Mouse (Mus musculus) liver (tissue): Measurements from ENCODE around the gene Rrbp1.

ENCODE experiments used
- DNase-seq: peaks from one replicate; pipeline ENCODE4 v3.0.0-alpha.2; 2020; ENCODE audit warnings: mixed read lengths

Gene Rrbp1

DNA sequence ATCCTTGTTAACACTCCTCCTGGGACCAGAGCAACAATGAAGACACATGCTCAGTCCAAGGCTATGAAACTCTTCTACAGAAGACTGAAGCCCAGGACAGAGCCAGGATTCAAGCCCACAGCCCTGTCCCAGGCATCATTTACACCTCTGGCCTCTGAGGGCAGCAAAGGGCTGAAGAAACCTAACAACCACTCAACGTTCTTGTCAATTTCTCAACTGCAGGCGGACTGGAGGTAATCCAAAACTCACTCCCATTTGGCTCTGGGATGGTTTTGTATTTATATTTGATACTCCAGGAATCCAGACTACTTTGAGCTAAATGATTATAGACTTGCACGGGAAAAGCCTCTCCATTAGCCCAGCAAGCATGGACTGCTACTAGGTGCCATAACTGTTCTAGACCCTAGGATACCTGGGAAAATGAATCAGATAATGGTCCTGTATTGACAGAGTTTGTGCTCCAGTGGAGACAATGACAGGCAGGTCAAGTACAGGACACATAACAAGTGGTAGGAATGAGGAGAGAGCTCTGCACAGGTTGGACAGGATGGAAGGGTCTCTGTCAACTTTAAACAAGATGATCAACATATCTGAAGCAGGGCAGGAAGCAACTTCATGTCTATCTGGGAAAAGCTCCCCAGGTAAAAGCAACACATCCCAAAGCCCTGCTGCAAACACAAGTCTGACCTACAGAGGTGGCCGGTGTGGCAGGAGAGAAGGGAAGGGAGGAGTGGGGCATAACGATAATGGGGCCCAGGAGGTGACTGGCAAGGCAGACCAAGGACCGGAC, 5.7 kb downstream of the Rrbp1 start:
- no peak for DNase-seq

DNA sequence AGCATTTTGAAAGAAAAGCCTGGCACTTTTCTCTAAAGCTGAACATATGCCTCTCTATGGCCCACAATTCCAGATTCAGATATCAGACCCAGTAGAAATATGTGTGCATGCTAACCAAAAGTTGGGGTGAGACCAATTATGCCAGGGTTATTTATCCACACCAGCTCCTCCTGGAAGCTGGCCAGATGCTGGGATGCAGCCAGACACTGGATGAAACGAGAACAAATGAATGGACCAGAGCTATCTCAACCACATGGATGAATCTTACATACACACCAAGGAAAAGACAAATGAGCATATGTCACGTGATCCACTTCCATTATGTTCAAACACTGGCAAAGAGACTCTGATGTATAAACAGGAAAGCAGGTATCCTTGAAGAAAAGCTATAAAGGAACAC, 7.5 kb downstream of the Rrbp1 start:
- no peak for DNase-seq

DNA sequence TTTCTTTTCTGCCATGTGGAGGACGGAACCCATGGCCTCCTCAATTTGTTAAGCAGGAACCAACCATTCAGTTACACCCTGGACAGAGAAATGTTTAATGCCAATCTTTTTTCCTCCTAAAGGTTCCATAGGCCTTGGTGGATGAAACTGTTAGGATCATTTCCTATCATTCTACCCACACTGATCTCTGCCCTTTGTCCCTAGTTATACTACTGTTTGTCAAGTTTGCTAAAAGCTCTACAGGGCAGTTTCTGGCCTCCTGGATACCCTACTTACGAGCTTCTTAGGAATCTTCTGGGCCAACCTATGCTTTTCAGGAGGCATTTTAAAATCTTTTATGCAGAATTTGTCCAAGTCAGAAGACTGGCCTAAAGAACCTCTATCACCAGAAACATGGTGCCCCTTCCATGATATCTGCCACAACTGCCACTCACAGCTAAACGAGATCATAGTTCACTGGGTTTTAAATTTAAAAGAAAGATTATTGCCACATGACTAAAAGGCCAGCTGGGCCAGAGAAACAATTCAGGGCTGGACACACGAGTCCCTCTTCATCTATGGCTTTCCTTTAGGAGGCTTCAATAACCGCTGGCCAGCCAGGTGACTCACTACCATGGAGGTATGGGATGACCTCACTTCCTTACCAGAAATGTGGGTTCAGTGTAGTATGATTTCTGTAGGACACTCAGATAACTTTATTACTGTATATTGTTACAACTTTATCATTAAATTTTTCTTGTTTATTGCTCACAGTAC, 8.7 kb downstream of the Rrbp1 start:
- DNase-seq: no peak

DNA sequence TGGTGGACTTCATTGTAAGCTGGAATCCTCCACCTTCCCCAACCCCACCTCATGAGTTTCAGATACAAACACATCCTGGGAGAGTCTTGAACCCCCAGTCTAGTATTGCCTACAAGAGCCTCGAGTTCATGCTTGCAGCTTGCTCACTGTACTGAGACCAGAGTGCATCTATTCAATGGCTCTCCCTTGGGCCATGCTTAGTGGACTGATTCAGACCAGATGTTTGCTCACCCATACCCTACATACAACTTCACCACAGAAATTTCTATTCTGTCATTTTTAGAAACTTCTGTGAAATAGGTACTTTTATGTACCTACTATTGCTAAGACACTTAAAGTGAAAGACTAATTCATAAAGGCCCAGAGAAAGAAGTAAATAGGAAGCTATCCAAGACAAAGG, 18.1 kb downstream of the Rrbp1 start:
- no peak for DNase-seq

DNA sequence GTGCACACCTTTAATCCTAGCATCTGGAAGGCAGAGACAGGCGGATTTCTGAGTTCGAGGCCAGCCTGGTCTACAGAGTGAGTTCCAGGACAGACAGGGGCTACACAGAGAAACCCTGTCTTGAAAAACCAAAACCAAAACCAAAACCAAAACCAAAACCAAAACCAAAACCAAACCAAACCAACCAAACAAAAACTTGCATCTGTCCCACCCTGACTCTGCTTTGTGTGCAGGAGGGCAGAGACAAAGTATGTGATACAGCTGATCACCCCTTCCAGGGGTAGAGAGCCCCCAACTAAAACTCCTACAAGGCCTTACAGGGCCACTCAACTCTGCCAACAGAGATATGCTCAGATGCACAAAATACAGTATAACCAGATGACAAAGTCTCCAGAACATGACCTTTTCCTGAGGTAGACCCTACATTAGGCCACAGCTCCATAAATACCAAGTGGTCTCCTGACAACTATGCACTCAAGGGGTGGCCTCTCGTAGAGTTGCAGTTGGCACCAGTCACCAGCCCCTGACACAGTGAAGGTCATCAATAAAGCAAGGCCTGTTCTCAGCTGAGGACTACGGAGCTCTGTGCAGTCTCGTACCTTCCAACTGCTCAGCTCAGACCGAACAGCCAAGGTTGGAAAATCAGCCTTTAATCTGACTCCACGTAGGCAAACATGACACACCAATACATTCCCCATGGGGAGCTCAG, 18.9 kb downstream of the Rrbp1 start:
- DNase-seq: no peak

DNA sequence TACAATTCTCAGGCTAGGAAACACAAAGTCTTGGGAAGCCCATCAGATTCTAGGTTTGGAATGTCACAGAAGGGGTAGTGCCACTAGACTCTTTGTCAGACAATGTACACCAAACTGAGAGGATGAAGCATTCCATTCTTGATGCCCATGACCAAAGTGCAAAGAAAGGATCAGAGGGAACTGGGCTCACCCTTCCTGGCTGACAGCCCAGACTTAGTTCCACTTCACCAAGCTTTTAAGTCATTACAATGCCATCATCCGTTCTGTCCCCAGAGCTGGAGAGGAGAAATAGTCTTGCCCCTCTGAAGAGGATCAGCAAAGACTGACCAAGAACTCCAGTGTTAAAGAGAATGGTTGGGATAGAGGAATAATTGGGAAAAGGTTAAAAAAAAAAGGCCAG, 20.1 kb downstream of the Rrbp1 start:
- no peak for DNase-seq

DNA sequence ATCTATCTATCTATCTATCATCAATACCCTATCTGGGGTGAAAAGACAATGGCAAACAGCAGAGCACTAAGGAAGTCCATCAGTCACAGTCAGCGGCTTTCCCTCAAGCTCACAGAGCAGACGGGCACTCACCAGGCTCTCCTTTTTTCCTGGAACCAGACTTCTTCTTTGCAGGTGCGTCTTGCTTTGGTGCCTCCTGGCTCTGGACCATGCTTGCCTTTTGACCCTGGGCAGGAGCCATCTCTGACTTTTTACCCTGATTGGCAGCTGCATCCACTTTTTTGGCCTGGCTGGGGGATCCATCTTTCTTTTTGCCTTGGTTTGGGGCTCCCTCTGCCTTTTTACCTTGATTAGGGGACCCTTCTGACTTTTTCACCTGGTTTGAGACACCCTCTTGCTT, 23.0 kb downstream of the Rrbp1 start:
- no peak for DNase-seq

DNA sequence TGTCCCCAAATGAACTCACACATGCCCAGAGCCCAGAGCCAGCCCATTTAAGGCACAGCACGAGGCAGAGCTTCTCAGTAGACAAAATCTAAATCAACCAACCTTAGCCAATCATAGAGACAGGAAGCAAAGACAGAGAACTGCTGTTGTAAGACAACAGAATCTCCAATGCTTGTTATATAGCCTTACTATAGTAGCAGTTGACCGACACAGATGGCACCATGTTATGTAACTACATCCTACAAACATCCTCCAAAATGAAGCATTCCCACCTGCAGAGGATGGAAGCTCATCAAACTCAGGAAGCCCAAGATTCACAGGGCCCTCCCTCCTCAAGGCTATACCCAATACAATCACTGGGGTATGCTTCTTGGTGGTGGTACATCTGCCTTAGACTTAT, 23.6 kb downstream of the Rrbp1 start:
- DNase-seq: no peak

DNA sequence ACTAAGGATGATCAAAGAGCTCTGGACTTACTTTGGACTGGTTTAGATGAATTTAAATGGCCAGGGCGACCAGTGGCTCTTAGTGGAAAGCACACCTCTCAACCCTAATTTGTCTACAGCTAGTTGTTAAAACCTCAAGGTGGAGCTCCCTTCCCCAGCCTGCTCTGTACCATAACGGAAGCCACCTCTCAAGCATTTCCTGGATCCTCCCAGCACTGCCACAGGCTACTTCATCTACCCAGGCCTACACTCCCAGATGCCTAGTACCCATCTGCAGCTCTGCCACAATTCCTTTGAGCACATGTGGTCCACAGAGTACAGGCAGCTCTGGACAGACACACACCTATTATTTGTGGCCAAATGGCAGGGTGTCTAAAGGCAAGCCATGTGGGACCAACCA, 27.6 kb downstream of the Rrbp1 start:
- no peak for DNase-seq

DNA sequence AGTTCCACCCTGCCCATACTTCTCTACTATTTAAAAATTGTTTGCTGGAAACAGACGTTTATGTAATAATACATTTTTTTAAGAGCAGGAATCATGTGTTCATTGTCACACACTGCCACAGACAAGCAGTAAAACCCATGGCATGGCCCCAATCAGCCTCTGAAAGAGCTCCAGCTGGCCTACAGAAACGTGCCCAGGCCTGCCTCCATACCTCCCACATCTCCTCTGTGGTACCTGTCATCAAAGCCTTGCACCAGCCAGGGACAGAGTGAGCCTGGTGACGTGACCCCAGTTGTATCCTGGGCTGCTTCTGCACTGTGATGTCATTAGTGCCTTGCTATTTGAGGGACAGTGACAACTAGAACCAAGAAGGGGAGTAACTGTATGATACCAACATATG, 28.2 kb downstream of the Rrbp1 start:
- no peak for DNase-seq

DNA sequence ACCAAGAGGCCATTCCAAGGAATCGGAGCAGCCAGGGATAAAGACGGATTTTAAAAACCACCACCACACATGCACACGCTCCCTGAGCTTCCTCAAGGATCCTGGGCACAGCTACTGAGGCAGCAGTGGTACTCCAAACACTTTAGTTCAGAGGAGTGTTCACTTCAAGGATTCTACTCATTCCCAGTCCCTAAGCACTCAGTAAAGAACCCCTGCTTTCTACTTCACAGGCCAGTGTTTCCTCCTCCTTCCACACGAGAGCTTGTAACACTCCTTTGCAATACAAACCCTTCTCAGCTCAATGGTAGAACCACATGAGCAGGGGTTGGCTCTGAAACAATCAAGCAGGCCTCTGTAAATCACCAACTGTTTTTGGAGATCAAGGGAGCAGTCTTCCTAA, 28.9 kb downstream of the Rrbp1 start:
- DNase-seq: no peak

DNA sequence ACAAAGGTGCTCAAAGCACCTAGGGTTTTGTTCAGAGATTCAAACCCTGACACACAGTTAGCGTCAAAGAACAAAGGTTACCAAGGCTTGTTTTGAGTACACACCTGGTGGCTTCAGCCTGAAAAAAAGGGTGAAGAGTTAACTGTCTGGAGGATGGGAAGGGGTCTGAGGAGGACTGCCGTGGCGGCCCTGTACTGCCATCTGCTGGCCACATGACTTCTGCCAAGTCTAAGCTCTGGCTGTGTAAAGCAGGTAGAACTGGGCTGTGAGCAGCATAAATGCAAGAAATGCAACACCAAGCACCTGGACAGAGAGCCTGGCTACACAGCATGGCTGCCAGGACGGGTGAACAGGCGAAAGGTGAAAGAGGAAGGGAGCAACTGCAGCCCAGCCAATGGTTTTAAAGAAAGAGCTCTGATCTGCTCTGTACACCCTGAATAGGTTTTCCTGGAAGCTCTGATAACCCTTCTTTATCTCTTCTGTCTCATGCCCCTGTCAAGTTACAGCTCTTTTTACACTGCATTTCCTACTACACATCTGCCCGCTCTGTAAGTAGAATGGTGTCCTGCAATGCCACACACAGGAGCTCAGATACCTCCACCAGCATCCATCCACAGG, 30.2 kb downstream of the Rrbp1 start:
- peak; percentile 73 for DNase-seq

DNA sequence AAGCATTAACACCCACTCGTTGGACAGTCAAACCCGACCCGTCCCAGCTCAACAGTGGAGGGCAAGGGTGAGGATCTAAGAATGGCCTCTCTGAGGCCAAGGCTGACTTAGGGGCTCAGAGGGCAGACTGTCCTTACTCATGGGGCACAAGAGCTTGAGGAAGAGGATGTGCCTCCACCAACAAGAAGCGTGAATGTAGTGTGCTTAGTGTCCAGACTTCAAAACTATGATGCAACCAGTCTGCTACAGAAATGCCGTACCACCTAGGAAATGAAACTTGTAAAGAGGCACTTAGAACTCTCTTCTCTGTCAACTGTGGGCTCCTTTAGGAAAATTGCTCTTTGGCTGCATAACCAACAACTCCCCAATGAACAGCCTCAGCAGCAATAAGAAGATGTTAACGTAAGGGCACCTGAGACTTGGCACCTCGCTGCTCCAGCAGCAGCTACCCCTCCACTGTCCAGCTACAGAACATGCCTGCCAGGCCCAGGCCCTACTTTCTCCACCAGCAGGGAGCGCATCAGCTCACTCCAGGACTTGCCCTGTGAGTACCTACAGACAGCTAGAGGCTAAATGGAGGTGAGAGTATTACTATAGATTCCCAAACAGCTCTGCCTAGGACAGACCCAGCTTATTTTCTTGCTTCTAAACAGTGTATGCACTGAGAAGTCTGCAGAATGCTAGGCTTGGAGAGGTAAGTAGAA, 32.5 kb downstream of the Rrbp1 start:
- DNase-seq: no peak

DNA sequence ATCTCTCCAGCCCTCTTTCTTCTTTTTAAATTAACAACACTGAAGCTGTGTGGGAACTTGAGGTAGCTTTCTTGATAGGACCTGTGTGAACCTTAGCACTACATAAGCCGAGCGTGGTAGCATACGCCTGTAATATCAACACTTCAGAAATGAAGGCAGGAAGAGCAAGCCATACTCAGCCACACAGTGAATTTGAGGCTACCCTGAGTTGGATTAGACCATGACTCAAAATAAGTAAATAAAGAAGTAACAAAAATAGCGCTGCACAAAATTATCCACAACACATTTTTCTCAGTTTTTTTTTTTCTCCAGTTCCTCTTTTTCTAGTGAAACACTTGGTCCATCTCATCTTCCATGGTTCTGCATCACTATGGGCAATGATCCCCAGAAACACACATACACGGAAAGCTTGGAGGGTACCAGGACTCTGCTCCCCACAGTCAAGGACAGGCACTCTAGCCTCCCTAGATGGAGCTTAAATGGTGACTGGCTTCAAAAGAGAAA, 35.9 kb downstream of the Rrbp1 start:
- DNase-seq: no peak

DNA sequence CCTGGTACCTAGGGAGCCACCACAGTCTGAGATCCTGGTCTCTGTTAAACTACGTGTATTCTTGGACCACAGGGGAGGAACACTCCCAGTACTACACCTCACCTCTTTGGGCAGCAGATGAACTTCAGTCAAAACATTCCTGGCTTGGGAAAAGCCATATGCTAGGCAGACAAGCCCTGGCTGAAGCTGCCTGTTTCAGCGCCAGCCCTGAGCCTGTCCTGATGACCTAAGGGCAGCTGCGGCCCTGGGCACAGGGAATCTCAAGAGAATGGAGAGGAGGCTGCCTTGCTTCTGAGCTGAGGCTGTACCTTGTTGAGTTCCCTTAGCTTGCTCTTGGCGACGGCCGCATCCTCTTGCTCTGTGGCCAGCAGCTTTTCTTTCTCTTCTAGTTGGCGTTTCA, 37.9 kb downstream of the Rrbp1 start:
- DNase-seq: no peak

DNA sequence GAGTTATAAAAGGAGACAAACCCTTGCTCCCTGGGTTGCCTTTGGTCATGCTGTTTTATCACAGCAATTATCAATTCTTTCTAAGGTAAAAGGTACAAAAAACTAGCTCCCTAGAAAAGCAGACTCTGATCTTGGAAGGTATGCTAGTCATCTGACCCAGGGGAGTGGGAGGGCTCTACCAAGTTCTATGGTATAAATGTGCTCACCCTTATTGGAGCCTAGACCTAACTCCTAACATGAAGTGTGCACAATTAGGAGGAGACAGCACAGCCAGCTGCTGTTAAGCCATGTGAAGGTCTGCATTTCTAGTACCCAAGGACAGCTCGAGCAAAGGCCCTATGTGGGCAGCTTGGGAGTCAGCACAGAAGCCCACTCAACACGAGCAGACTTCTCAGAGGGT, 39.2 kb downstream of the Rrbp1 start:
- no peak for DNase-seq

DNA sequence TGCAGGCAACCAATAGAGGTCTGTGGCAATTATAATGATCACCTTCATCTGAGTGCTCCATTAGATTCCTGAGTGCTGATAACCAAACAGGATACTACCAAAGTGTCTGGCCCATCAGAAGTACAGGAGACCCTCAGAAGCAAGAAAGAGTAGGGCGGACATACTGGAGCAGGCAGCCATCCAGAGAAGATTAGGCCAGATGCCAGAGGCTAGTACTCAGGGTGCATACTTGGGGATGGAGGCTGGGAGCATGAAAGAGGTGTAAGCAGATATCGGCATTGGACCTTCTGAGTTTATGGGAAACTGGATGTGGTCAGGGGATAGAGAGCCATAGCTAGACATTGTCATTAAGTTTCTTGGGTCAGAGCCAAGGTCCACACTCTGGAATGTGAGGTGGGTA, 40.2 kb downstream of the Rrbp1 start:
- DNase-seq: no peak

DNA sequence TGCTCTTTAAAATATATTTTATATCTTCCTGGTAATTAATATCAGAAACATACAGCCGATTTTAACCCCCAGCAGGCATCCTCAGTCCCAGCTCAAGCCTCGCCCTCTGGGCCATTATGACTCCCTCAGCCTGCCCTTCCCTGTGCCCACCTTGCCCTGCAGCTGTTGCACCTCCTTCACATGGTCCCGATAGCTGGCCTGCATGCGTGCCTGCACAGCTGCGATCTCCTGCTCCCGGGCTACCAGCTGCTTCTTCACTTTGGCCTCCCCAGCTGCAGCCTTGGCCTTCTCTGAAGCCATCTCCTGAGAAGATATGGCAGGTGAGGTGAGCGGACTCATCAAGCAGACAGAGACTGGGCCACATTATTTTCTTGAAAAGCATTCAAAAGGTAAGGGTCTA, 41.8 kb downstream of the Rrbp1 start:
- no peak for DNase-seq

DNA sequence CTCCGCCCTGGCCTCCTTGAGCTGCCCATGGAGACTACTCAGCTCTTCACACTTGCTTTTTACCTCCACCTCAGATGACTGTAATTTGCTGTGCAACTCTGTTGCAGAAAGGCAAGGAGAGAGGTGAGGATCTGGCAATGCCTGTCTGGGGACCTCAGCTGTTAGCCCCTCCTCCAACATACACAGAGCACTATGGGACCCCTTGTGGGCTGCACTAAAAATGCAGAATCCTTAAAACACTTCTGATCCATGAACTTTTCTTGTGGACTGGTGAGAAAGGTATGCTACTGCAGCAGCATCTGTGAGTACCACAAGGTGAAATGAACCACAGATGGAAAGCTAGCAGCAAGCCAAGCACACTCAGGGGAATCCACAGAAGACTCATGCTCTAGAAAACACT, 47.7 kb downstream of the Rrbp1 start:
- no peak for DNase-seq

DNA sequence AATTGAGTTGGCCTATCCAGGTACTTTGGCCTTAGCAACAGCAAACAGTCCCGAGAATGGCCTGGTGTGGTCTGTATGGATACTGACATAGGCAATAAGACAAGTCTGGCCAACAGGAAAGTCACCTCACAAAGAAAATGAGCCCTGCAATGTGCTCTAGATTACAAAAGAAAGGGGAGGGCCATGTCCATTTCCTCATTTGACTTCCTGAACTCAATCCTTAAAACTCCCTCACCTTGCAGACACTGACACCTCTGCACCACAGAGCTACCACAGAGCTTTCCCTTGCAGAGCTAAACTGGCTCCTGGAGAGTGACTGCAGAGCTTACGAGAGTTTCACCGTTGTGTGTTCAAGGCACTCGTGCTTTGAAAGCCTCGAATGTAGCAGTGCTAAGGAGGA, 48.9 kb downstream of the Rrbp1 start:
- no peak for DNase-seq

DNA sequence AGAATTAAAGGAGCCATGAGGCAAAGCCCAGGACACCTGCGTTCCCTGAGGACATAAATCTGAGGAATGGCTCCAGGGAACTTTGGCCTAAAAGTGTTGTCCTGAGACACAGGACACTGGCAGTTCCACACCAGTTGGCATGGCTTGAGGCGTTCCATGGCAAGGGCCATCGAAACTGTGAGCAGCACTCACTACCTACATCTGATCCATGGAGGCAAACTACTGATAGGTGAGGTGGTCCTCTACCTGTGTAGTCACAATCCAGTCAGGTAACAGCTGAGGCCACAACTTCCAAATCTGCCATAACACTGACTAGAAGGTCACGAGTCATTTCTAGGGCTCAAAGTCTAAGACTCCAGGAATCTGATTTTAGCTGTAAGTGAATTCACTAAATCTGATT, 55.3 kb downstream of the Rrbp1 start:
- no peak for DNase-seq

DNA sequence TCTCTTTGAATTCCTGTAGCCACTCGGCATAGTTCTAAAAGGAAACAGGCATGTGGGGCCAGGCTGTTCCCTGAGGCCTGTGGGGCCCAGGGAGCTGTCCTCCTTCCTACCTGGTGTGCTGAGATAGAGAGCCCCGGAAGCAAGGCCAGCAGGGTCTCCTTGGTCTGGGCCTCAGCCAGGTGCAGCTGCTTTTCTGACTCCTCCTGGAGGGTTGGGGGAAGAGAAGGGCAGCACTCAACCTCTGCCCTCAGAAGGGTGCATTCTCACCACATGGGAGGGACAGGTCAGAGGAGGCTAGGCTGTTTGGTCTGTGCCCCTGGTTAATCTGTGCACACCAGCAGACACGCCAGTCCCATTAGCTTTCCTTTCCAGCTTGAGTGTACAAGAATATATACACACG, 56.1 kb downstream of the Rrbp1 start:
- DNase-seq: no peak

DNA sequence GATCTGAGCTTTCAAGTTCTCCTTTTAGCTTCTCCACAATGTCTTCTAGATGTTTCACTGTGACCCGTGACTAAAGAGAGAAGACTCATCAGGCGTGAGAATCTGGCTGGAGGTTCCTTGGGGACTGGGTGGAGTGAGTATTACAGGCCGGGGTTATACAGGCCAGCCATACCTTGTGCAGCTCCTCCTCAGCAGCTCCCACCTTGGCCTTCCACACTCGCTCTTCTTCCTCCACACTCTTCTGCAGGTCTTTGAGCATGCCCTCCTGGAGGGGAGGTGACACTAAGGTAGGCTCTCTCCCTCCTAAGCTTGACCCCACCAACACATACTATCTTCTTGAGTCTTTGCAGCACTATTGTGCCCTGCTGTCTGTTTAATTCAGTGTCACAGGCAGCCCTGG, 57.1 kb downstream of the Rrbp1 start:
- DNase-seq: no peak
